Mouse (Mus musculus) heart, embryonic 16.5 days (tissue): ENCODE measurements around the gene Dlgap3. TPM values are rescaled to one million over a fixed set of nuclear protein-coding genes. Genes with fewer than 3 reads are reported as not detected.

Experiments used
- ATAC-seq: fragments of 200-750 bp; cut with Nextera tagmentation; replicated peaks from 2 replicates; pipeline ENCODE4 v1.8.0; 2017; ENCODE audit warnings: moderate number of reproducible peaks; ENCODE audit not compliant: insufficient read depth, low FRiP score; ENCODE audit errors: extremely low read depth
- H3K27ac ChIP-seq: fragments of 300-500 bp; sonication (generic); 2 replicates; pipeline ENCODE4 v1.5.1; 2014; ENCODE audit warnings: mild to moderate bottlenecking, low read length, control low read depth, moderate library complexity
- H3K27me3 ChIP-seq: fragments of 300-500 bp; sonication (generic); 2 replicates; pipeline ENCODE4 v1.6.1; 2014; ENCODE audit warnings: low read length, mixed read lengths; ENCODE audit not compliant: control insufficient read depth, insufficient read depth
- H3K36me3 ChIP-seq: fragments of 300-500 bp; sonication (generic); 2 replicates; pipeline ENCODE4 v1.6.1; 2014; ENCODE audit not compliant: control insufficient read depth, insufficient read depth
- H3K4me1 ChIP-seq: fragments of 300-500 bp; sonication (generic); 2 replicates; pipeline ENCODE4 v1.6.1; 2014; ENCODE audit warnings: low read length, mixed read lengths; ENCODE audit not compliant: control insufficient read depth, insufficient read depth
- H3K4me2 ChIP-seq: fragments of 300-500 bp; sonication (generic); 2 replicates; pipeline ENCODE4 v1.6.1; 2014; ENCODE audit warnings: low read depth, mild to moderate bottlenecking, control low read depth, low read length
- H3K4me3 ChIP-seq: fragments of 300-500 bp; sonication (generic); 2 replicates; pipeline ENCODE4 v1.5.1; 2014; ENCODE audit warnings: mild to moderate bottlenecking, control low read depth, low read length
- H3K9ac ChIP-seq: fragments of 300-500 bp; sonication (generic); 2 replicates; pipeline ENCODE4 v1.6.1; 2014; ENCODE audit warnings: low read length, control low read depth
- H3K9me3 ChIP-seq: fragments of 300-500 bp; sonication (generic); replicated peaks from 2 replicates; pipeline ENCODE4 v1.6.1; 2016; ENCODE audit warnings: low read length; ENCODE audit not compliant: control insufficient read depth
- WGBS: fragments of 180-500 bp; shearing (Covaris S2); extraction: QIAGEN DNeasy Blood & Tissue Kit; methylation state at CpG from one replicate; pipeline ENCODE4 v1.1.7; 2014; 5-methylcytosine and 5-hydroxymethylcytosine counted together
- polyA plus RNA-seq: library from polyadenylated mRNA; unstranded; fragments of >200 nt; fragmentation: Nextera tagmentation; extraction: Ambion mirVana; gene quantifications from 2 replicates; pipeline ENCODE4 v1.2.1, GENCODE M21; 2015

The Dlgap3 gene
- polyA plus RNA-seq, 1 experiment from 2014 or later = 0.39 TPM

- peak overlapping the region; percentile 60 for H3K4me2 ChIP-seq
- WGBS = 28% methylated on average over 22 of the region's 22 CpGs
- peaks cover 12% of the 10 kb centered on the region for H3K4me1 ChIP-seq
- H3K27me3 ChIP-seq = no peaks in the 10 kb centered on the region
- peaks cover 11% of the 10 kb centered on the region for H3K36me3 ChIP-seq
- ATAC-seq = peak; percentile 82
- peak overlapping the region; percentile 29 for H3K4me3 ChIP-seq
- H3K9me3 ChIP-seq = 0 out of 2 replicates have a peak, but pooled peaks cover 6% of the 10 kb centered on the region
- peak overlapping the region; percentile 41 for H3K9ac ChIP-seq
- H3K27ac ChIP-seq = peak overlapping the region; percentile 68
Measured at GRCm38 (mm10) chr4:127251963-127252585, 83.1 kb downstream of the Dlgap3 start.

DNA sequence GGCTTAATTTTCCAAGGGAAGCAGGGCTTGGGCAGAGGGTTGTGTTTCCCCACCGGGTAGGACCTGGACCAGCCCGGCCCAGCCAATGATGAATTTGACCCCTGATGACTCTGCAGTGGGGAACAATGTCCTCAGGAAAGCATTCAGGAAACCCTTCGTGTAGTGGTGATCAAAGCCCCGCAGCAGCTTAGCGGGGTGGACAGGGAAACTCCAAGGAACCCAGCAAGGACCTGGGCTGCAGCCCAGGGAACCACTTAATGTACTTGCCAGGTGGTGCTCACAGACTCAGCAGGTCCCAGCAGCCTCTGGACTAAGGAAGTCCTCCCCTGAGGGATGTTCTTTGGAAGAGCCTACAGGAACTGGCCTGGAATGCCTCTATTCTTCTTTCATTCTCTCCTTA lies 87.7 kb downstream of the Dlgap3 start:
- H3K4me3 ChIP-seq = no peak overlapping the region
- H3K4me1 ChIP-seq = peaks cover 20% of the 10 kb centered on the region
- no peak overlapping the region for H3K27ac ChIP-seq
- H3K4me2 ChIP-seq = no peak overlapping the region
- H3K27me3 ChIP-seq = no peaks in the 10 kb centered on the region
- 52% methylated on average over 5 of the region's 5 CpGs for WGBS
- ATAC-seq = no peak
- H3K9ac ChIP-seq = no peak overlapping the region
- 0 out of 2 replicates have a peak, but pooled peaks cover 6% of the 10 kb centered on the region for H3K9me3 ChIP-seq
- H3K36me3 ChIP-seq = no peaks in the 10 kb centered on the region

DNA sequence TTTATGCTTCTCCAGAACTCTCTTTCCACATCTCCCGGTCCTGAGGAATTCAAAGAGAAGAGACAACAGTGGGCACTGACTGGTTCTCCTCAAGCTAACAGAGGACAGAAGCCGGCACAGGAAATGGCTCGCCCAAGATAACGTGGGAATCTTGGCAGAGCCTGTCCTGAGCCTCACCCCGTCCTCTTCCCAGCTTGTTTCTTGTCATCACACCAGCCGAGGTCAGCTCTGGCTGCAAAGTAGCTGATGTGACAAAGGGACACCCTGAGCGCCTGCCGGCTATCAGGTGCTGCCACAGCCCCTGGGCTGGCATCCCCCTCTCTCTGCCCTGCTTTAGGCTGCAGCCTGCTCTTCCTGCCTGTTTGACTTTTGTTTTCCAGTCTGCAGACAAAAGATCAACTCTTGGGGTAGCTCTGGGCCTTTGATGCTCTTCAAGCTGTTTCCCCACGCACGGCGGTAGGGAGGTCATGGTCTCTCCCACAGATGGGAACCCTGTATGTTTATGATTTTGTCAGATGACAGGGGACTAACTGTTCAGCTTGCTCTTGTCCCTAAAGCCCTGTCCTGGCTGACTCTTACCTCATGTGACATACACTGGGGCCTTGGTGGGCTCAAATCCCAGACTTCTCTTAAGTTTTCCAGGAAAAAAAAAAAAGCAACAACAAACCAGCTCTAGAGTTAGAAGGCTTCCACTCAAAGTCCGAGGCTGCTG lies 89.3 kb downstream of the Dlgap3 start:
- Histone ChIP-seq H3K9ac (0 out of 2 replicates have a peak overlapping the region, but pooled peaks have one; percentile 4), H3K4me1 (peaks cover 14% of the 10 kb centered on the region; the same call in 1 of the 2 replicates), H3K4me2 (peak overlapping the region; percentile 30; the same call in 1 of the 2 replicates), H3K36me3 (no peaks in the 10 kb centered on the region), H3K4me3 (no peak overlapping the region), H3K27ac (peak overlapping the region; percentile 51), H3K27me3 (no peaks in the 10 kb centered on the region), H3K9me3 (0 out of 2 replicates have a peak, but pooled peaks cover 6% of the 10 kb centered on the region)
- 26% methylated on average over 12 of the region's 12 CpGs for WGBS
- peak; percentile 59 for ATAC-seq

DNA sequence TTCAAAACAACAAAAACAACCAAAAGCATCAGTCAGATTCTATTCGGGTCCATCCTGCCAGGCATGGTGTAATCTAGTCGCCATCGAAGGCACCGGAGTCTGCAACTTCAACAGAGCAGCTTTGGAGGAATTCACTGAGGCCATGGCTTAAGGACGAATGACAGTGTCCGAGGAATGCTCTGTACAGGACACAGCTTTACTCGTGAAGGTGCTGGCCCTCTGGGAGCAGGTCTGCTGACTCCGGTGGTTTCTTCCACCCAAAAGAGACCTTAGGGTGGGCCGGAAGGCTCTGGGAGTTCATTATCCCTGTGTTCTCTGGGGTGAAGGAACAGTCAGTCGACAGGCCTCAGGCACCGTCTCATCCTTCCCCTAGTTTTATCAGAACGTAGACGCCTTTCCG lies 92.6 kb downstream of the Dlgap3 start:
- Histone ChIP-seq H3K27me3 (no peaks in the 10 kb centered on the region), H3K27ac (no peak overlapping the region), H3K4me3 (no peak overlapping the region), H3K4me1 (peaks cover 14% of the 10 kb centered on the region; the same call in 1 of the 2 replicates), H3K9me3 (no peaks in the 10 kb centered on the region), H3K36me3 (no peaks in the 10 kb centered on the region), H3K9ac (no peak overlapping the region), H3K4me2 (no peak overlapping the region)
- WGBS = 73% methylated on average over 14 of the region's 14 CpGs
- no peak for ATAC-seq

DNA sequence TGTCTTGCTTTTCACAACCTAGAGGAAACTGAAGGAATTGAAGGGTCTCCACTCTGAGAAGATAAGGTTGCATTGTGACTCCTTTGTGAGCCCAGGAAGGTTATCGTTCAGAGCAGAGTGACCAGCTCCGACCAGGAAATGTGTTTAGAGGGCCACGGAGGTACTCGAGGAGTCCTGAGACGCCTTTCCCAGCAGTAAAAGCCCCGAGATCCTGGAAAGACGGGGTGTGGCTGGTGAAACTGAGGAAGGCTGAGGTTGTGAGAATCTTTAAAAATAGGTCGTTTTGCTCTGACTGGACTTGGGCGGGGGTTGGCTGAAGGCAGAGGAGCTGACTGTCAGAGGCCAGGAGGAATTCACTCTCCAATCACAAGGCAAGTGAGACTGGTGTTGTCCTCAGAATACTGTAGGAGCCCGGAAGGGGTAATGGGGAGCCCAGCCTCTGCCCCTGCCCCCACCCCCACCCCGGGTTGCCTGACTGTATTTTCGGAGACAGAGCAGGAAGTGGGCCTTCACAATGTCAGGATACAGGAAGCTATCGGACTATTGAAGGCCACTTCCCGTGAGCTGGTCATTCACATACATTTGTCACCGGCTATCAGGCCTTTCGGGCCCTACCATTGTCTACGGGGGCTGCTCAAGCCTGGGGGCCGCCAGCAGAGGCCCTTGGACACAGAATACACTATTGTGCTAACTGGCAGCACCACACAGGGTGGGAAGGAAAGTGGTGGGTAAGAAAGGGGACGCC lies 94.6 kb downstream of the Dlgap3 start:
- Histone ChIP-seq H3K9ac (no peak overlapping the region), H3K27ac (peak overlapping the region; percentile 78), H3K4me1 (peaks cover 6% of the 10 kb centered on the region; the same call in 1 of the 2 replicates), H3K9me3 (no peaks in the 10 kb centered on the region), H3K4me2 (no peak overlapping the region), H3K36me3 (no peaks in the 10 kb centered on the region), H3K27me3 (peaks cover 4% of the 10 kb centered on the region; the same call in 1 of the 2 replicates), H3K4me3 (no peak overlapping the region)
- ATAC-seq = peak; percentile 56
- WGBS = 47% methylated on average over 19 of the region's 19 CpGs

- H3K4me2 ChIP-seq = no peak overlapping the region
- WGBS = 50% methylated on average over 5 of the region's 5 CpGs
- peak overlapping the region; percentile 78 for H3K27ac ChIP-seq
- H3K4me1 ChIP-seq = peaks cover 3% of the 10 kb centered on the region; the same call in 1 of the 2 replicates
- H3K9me3 ChIP-seq = no peaks in the 10 kb centered on the region
- 0 out of 2 replicates have a peak, but pooled peaks have one; percentile 18 for ATAC-seq
- peaks cover 5% of the 10 kb centered on the region for H3K27me3 ChIP-seq
- H3K4me3 ChIP-seq = no peak overlapping the region
- no peaks in the 10 kb centered on the region for H3K36me3 ChIP-seq
- H3K9ac ChIP-seq = no peak overlapping the region
Measured at GRCm38 (mm10) chr4:127264183-127264554, 95.2 kb downstream of the Dlgap3 start.

DNA sequence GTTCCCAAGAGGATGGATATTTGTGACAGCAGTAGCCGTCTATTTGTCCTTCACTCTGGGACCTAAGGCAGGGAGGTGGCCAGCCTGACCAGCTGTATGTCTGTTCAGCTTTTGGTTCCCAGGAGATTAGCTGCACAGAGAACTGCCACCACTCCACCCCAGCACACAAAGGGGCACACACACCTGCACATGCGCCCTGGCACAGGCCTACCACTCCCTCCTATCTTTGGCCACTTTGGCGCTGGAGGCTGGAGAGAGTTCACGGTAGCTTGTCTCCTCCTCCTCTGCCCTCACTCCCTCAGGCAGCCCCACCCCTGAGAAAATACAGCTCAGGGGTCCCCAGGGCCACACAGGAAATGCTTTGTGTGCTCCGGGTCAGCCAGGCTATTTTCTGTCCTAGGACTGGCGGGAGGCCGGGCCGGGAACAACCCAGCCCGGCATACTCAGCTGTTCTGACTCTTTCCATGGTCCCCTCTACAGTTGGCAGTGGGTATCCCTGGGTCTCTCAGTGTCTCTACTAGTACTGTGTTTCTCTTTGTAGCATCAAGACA lies 109.5 kb downstream of the Dlgap3 start:
- 44% methylated on average over 9 of the region's 9 CpGs for WGBS
- Histone ChIP-seq H3K4me1 (peaks cover 5% of the 10 kb centered on the region; the same call in 1 of the 2 replicates), H3K27ac (peak overlapping the region; percentile 11), H3K4me2 (no peak overlapping the region), H3K4me3 (no peak overlapping the region), H3K9me3 (no peaks in the 10 kb centered on the region), H3K27me3 (no peaks in the 10 kb centered on the region), H3K36me3 (no peaks in the 10 kb centered on the region), H3K9ac (no peak overlapping the region)
- ATAC-seq = peak; percentile 58

GRCm38 (mm10) chr4:127279241-127279640 lies 110.2 kb downstream of the Dlgap3 start:
- peaks cover 5% of the 10 kb centered on the region; the same call in 1 of the 2 replicates for H3K4me1 ChIP-seq
- no peak for ATAC-seq
- 0 out of 2 replicates have a peak overlapping the region, but pooled peaks have one; percentile 48 for H3K27ac ChIP-seq
- no peaks in the 10 kb centered on the region for H3K27me3 ChIP-seq
- WGBS = 65% methylated on average over 9 of the region's 9 CpGs
- H3K4me2 ChIP-seq = no peak overlapping the region
- no peak overlapping the region for H3K9ac ChIP-seq
- no peak overlapping the region for H3K4me3 ChIP-seq
- no peaks in the 10 kb centered on the region for H3K36me3 ChIP-seq
- H3K9me3 ChIP-seq = no peaks in the 10 kb centered on the region
